Mouse (Mus musculus): ENCODE measurements around the gene Rtkn2. TPM values are rescaled to one million over a fixed set of nuclear protein-coding genes. Genes with fewer than 3 reads are reported as not detected.
A peak's percentile ranks its signal among the peaks of the same experiment; 100 is the strongest.

Gene Rtkn2
- polyA plus RNA-seq, 1 experiment = 0.09 TPM

- WGBS = 90% methylated on average over 12 of the region's 12 CpGs
- no peaks in the 10 kb centered on the region for H3K27me3 ChIP-seq (ENCODE audit: control insufficient read depth, insufficient read depth, low read length)
- TF ChIP-seq POLR2A (IDR thresholded peaks at IDR 0.05; ENCODE audit: low read depth, low read length) (no peak), CTCF (IDR thresholded peaks at IDR 0.05; ENCODE audit: extremely low read depth, insufficient read depth, insufficient read length, insufficient replicate concordance) (no peak)
- no peaks in the 10 kb centered on the region for H3K36me3 ChIP-seq (ENCODE audit: control insufficient read depth, insufficient read depth, low read length)
- no peak overlapping the region for H3K4me3 ChIP-seq (ENCODE audit: extremely low read depth, insufficient read depth, insufficient read length)
- DNase-seq (ENCODE audit: low read depth in 1 of 2, low spot score in 2 of 2) = no peak
- H3K27ac ChIP-seq (ENCODE audit: insufficient read depth, low read length) = no peak overlapping the region
- H3K4me1 ChIP-seq (ENCODE audit: control insufficient read depth, insufficient read depth, insufficient read length) = no peaks in the 10 kb centered on the region
Observed at GRCm38 (mm10) chr10:67995356-67995755, 16.0 kb downstream of the Rtkn2 start.

GRCm38 (mm10) chr10:67996171-67996570, 16.8 kb downstream of the Rtkn2 start:
- H3K27ac ChIP-seq (ENCODE audit: insufficient read depth, low read length) = no peak overlapping the region
- WGBS = 3% methylated on average over 1 of the region's 1 CpGs

GRCm38 (mm10) chr10:67998116-67998635, 18.8 kb downstream of the Rtkn2 start:
- Histone ChIP-seq H3K27ac (ENCODE audit: insufficient read depth, low read length) (no peak overlapping the region), H3K4me3 (ENCODE audit: extremely low read depth, insufficient read depth, insufficient read length) (no peak overlapping the region), H3K36me3 (ENCODE audit: control insufficient read depth, insufficient read depth, low read length) (no peaks in the 10 kb centered on the region), H3K4me1 (ENCODE audit: control insufficient read depth, insufficient read depth, insufficient read length) (no peaks in the 10 kb centered on the region), H3K27me3 (ENCODE audit: control insufficient read depth, insufficient read depth, low read length) (no peaks in the 10 kb centered on the region)
- peak; percentile 72; the same call in 1 of the 2 replicates for TF ChIP-seq CTCF (IDR thresholded peaks at IDR 0.05; ENCODE audit: extremely low read depth, insufficient read depth, insufficient read length, insufficient replicate concordance)
- no peak for TF ChIP-seq POLR2A (IDR thresholded peaks at IDR 0.05; ENCODE audit: low read depth, low read length)
- peak in 1 of 2 experiments; percentile 33 for DNase-seq (ENCODE audit: low read depth in 1 of 2, low spot score in 2 of 2)
- WGBS = 44% methylated on average over 13 of the region's 13 CpGs

More at GRCm38 (mm10) chr10:67996171-67996570, 16.8 kb downstream of the Rtkn2 start:
- TF ChIP-seq POLR2A (IDR thresholded peaks at IDR 0.05; ENCODE audit: low read depth, low read length) = no peak
- no peak for TF ChIP-seq CTCF (IDR thresholded peaks at IDR 0.05; ENCODE audit: extremely low read depth, insufficient read depth, insufficient read length, insufficient replicate concordance)
- no peaks in the 10 kb centered on the region for H3K36me3 ChIP-seq (ENCODE audit: control insufficient read depth, insufficient read depth, low read length)
- no peaks in the 10 kb centered on the region for H3K27me3 ChIP-seq (ENCODE audit: control insufficient read depth, insufficient read depth, low read length)
- H3K4me1 ChIP-seq (ENCODE audit: control insufficient read depth, insufficient read depth, insufficient read length) = no peaks in the 10 kb centered on the region
- no peak for DNase-seq (ENCODE audit: low read depth in 1 of 2, low spot score in 2 of 2)
- no peak overlapping the region for H3K4me3 ChIP-seq (ENCODE audit: extremely low read depth, insufficient read depth, insufficient read length)

GRCm38 (mm10) chr10:67999170-67999569, 19.8 kb downstream of the Rtkn2 start:
- DNase-seq (ENCODE audit: low read depth in 1 of 2, low spot score in 2 of 2) = no peak
- Histone ChIP-seq H3K36me3 (ENCODE audit: control insufficient read depth, insufficient read depth, low read length) (no peaks in the 10 kb centered on the region), H3K4me3 (ENCODE audit: extremely low read depth, insufficient read depth, insufficient read length) (no peak overlapping the region), H3K27me3 (ENCODE audit: control insufficient read depth, insufficient read depth, low read length) (no peaks in the 10 kb centered on the region), H3K27ac (ENCODE audit: insufficient read depth, low read length) (no peak overlapping the region), H3K4me1 (ENCODE audit: control insufficient read depth, insufficient read depth, insufficient read length) (no peaks in the 10 kb centered on the region)
- no peak for TF ChIP-seq POLR2A (IDR thresholded peaks at IDR 0.05; ENCODE audit: low read depth, low read length)
- no peak for TF ChIP-seq CTCF (IDR thresholded peaks at IDR 0.05; ENCODE audit: extremely low read depth, insufficient read depth, insufficient read length, insufficient replicate concordance)
- WGBS = 87% methylated on average over 10 of the region's 10 CpGs

- no peak for DNase-seq (ENCODE audit: low read depth in 1 of 2, low spot score in 2 of 2)
- 94% methylated on average over 6 of the region's 6 CpGs for WGBS
Observed at GRCm38 (mm10) chr10:68001456-68001855, 22.1 kb downstream of the Rtkn2 start.

GRCm38 (mm10) chr10:68003651-68004422, 24.5 kb downstream of the Rtkn2 start:
- no peak overlapping the region for H3K27ac ChIP-seq (ENCODE audit: insufficient read depth, low read length)
- H3K4me1 ChIP-seq (ENCODE audit: control insufficient read depth, insufficient read depth, insufficient read length) = no peaks in the 10 kb centered on the region

More at GRCm38 (mm10) chr10:68001456-68001855, 22.1 kb downstream of the Rtkn2 start:
- H3K4me3 ChIP-seq (ENCODE audit: extremely low read depth, insufficient read depth, insufficient read length) = no peak overlapping the region
- TF ChIP-seq CTCF (IDR thresholded peaks at IDR 0.05; ENCODE audit: extremely low read depth, insufficient read depth, insufficient read length, insufficient replicate concordance) (no peak), POLR2A (IDR thresholded peaks at IDR 0.05; ENCODE audit: low read depth, low read length) (no peak)
- H3K27ac ChIP-seq (ENCODE audit: insufficient read depth, low read length) = no peak overlapping the region
- H3K27me3 ChIP-seq (ENCODE audit: control insufficient read depth, insufficient read depth, low read length) = no peaks in the 10 kb centered on the region
- no peaks in the 10 kb centered on the region for H3K36me3 ChIP-seq (ENCODE audit: control insufficient read depth, insufficient read depth, low read length)
- no peaks in the 10 kb centered on the region for H3K4me1 ChIP-seq (ENCODE audit: control insufficient read depth, insufficient read depth, insufficient read length)

GRCm38 (mm10) chr10:68005404-68005803, 26.0 kb downstream of the Rtkn2 start:
- Histone ChIP-seq H3K27me3 (ENCODE audit: control insufficient read depth, insufficient read depth, low read length) (no peaks in the 10 kb centered on the region), H3K27ac (ENCODE audit: insufficient read depth, low read length) (no peak overlapping the region), H3K4me1 (ENCODE audit: control insufficient read depth, insufficient read depth, insufficient read length) (no peaks in the 10 kb centered on the region), H3K4me3 (ENCODE audit: extremely low read depth, insufficient read depth, insufficient read length) (no peak overlapping the region), H3K36me3 (ENCODE audit: control insufficient read depth, insufficient read depth, low read length) (no peaks in the 10 kb centered on the region)
- WGBS = 89% methylated on average over 17 of the region's 17 CpGs
- no peak for DNase-seq (ENCODE audit: low read depth in 1 of 2, low spot score in 2 of 2)
- TF ChIP-seq CTCF (IDR thresholded peaks at IDR 0.05; ENCODE audit: extremely low read depth, insufficient read depth, insufficient read length, insufficient replicate concordance) = no peak
- no peak for TF ChIP-seq POLR2A (IDR thresholded peaks at IDR 0.05; ENCODE audit: low read depth, low read length)

More at GRCm38 (mm10) chr10:68003651-68004422, 24.5 kb downstream of the Rtkn2 start:
- Histone ChIP-seq H3K4me3 (ENCODE audit: extremely low read depth, insufficient read depth, insufficient read length) (no peak overlapping the region), H3K36me3 (ENCODE audit: control insufficient read depth, insufficient read depth, low read length) (no peaks in the 10 kb centered on the region), H3K27me3 (ENCODE audit: control insufficient read depth, insufficient read depth, low read length) (no peaks in the 10 kb centered on the region)
- WGBS = 89% methylated on average over 18 of the region's 18 CpGs
- TF ChIP-seq CTCF (IDR thresholded peaks at IDR 0.05; ENCODE audit: extremely low read depth, insufficient read depth, insufficient read length, insufficient replicate concordance) (no peak), POLR2A (IDR thresholded peaks at IDR 0.05; ENCODE audit: low read depth, low read length) (no peak)
- no peak for DNase-seq (ENCODE audit: low read depth in 1 of 2, low spot score in 2 of 2)

Measured in spleen, adult 2 months (tissue).